Mouse (Mus musculus): ENCODE results near the gene Vsir. TPM values are rescaled to one million over a fixed set of nuclear protein-coding genes. Genes with fewer than 3 reads are reported as not detected.

Gene Vsir
- 155 TPM in 2 replicates for polyA plus RNA-seq (2012; rRNA removed)

DNA sequence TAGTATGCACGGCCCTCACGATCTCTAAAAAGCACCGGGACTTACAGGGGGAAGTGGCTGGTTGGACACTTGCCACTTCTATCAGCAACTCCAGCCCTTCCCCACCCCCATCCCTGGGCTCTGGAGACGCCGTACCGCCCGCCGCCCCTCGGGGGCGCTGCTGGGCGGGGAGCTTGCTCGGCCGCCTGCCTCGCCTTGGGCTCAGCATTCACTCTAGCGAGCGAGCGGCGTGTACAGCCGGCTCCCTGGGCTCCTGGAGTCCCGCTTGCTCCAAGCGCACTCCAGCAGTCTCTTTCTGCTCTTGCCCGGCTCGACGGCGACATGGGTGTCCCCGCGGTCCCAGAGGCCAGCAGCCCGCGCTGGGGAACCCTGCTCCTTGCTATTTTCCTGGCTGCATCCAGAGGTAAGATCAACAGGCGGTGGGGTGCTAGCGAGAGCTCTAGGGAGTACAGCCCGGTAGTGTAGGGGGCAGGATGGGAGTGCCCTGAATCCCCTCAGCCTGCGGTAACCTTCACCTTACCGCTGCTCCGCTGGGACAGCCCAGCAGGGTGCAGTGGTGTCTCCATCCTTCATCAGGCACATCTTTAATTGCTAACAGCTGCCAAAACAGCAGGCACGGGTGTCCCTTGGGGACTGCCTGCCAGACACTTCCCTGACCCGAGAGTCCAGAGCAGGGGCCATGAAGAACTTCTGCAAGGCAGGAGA is at the start of gene Vsir:
Vsir (plus strand) TSS at position 151 of the 705 bp plus-strand sequence.
- WGBS, result 1% methylated on average over 37 of the region's 37 CpGs
- Histone ChIP-seq H3K4me1 (ENCODE audit: control insufficient read depth, insufficient read depth, insufficient read length) (peaks cover 35% of the 10 kb centered on the region), H3K36me3 (ENCODE audit: control insufficient read depth, insufficient read depth, low read length) (no peaks in the 10 kb centered on the region), H3K4me3 (ENCODE audit: extremely low read depth, insufficient read depth, insufficient read length) (peak within 1 kb of the TSS; percentile 77), H3K27me3 (ENCODE audit: control insufficient read depth, insufficient read depth, low read length) (no peaks in the 10 kb centered on the region), H3K27ac (ENCODE audit: insufficient read depth, low read length) (peak within 1 kb of the TSS; percentile 93)
- peak; percentile 55 to 79 for DNase-seq (ENCODE audit: low read depth in 1 of 2, low spot score in 2 of 2)
- 0 out of 2 replicates have a peak, but pooled peaks have one; percentile 16 for TF ChIP-seq POLR2A (IDR thresholded peaks at IDR 0.05; ENCODE audit: low read depth, low read length)
- peak; percentile 90 for TF ChIP-seq CTCF (IDR thresholded peaks at IDR 0.05; ENCODE audit: extremely low read depth, insufficient read depth, insufficient read length, insufficient replicate concordance)

DNA sequence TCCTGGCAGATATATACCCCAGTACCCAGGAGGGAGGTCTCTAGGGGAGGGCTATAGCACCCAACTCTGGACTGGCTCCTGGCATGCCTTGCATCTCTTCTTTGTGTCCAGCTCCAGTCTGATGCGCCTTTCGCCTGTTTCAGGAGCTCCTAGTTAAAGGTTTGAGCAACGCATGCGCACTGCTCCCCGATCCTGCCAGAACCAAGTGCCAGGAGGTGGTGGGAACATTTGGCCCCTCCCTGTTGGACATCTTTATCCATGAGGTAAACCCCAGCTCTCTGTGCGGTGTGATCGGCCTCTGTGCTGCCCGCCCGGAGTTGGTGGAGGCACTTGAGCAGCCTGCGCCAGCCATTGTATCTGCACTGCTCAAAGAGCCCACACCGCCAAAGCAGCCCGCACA is 47.0 kb upstream of the Vsir start:
- Histone ChIP-seq H3K27ac (ENCODE audit: insufficient read depth, low read length) (no peak overlapping the region), H3K4me3 (ENCODE audit: extremely low read depth, insufficient read depth, insufficient read length) (no peak overlapping the region), H3K36me3 (ENCODE audit: control insufficient read depth, insufficient read depth, low read length) (peaks cover 69% of the 10 kb centered on the region), H3K27me3 (ENCODE audit: control insufficient read depth, insufficient read depth, low read length) (no peaks in the 10 kb centered on the region), H3K4me1 (ENCODE audit: control insufficient read depth, insufficient read depth, insufficient read length) (no peaks in the 10 kb centered on the region)
- DNase-seq (ENCODE audit: low read depth in 1 of 2, low spot score in 2 of 2), result no peak
- 97% methylated on average over 12 of the region's 12 CpGs for WGBS
- TF ChIP-seq CTCF (IDR thresholded peaks at IDR 0.05; ENCODE audit: extremely low read depth, insufficient read depth, insufficient read length, insufficient replicate concordance), result no peak
- no peak for TF ChIP-seq POLR2A (IDR thresholded peaks at IDR 0.05; ENCODE audit: low read depth, low read length)

DNA sequence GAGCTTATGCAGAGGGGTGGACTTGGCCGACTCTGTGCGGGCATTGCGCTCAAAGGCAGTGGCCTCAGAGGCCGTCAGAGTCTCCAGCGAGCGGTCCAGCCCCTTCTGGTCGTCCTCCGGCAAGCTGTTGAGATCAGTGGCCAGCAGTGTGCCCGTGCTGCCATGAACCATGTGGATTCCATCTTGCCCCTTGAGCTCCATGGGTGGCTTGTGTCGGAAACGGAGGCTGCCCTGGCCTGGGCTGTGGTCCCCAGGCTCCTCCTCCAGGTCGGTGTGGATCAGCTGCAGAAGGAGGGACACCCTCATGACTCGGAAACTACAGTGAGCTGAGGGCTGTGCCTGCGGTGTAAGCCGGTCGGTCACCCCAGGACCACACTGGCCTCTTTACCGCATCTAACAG is 43.2 kb upstream of the Vsir start:
- Histone ChIP-seq H3K27me3 (ENCODE audit: control insufficient read depth, insufficient read depth, low read length) (no peaks in the 10 kb centered on the region), H3K36me3 (ENCODE audit: control insufficient read depth, insufficient read depth, low read length) (peaks cover 42% of the 10 kb centered on the region), H3K27ac (ENCODE audit: insufficient read depth, low read length) (no peak overlapping the region), H3K4me3 (ENCODE audit: extremely low read depth, insufficient read depth, insufficient read length) (no peak overlapping the region), H3K4me1 (ENCODE audit: control insufficient read depth, insufficient read depth, insufficient read length) (no peaks in the 10 kb centered on the region)
- 94% methylated on average over 17 of the region's 17 CpGs for WGBS
- DNase-seq (ENCODE audit: low read depth in 1 of 2, low spot score in 2 of 2), result no peak
- TF ChIP-seq CTCF (IDR thresholded peaks at IDR 0.05; ENCODE audit: extremely low read depth, insufficient read depth, insufficient read length, insufficient replicate concordance) (no peak), POLR2A (IDR thresholded peaks at IDR 0.05; ENCODE audit: low read depth, low read length) (no peak)

DNA sequence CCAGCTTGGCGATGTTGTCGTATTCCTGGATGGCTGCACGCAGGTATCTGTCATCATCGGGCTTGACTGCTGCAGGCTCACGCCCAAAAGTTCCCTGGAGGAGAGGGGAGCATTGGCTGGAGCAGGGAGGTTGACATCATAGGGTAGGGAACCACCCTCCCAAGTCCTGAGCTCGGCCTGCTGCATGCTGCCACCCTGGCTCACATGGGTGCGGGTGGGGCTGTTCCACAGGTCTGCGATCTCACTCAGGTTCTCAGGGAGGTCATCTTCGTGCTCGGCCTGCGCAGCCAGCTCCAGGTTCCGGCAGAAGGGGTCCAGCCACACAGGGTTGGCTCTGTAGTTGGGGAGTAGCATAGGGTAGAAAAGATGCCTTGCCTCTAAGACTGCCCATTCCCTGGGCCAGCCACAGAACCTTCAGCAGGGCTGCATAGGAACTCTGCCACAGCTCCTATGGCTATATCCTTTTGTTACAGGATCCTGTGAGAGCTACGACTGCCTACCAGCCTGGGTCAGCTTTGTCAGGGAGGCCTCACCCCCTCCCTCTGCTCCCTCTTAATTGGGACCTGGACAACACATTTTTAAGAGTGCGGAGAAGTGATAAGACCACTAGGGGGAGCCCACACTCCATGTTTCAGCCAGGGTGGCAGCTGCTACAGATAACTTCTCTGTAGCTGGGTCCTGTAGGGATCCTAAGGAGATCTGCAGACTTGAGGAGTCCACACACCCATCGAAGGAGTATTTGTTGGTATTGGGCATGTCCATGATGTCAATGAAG is 41.6 kb upstream of the Vsir start:
- Histone ChIP-seq H3K4me3 (ENCODE audit: extremely low read depth, insufficient read depth, insufficient read length) (no peak overlapping the region), H3K27ac (ENCODE audit: insufficient read depth, low read length) (no peak overlapping the region), H3K27me3 (ENCODE audit: control insufficient read depth, insufficient read depth, low read length) (no peaks in the 10 kb centered on the region), H3K4me1 (ENCODE audit: control insufficient read depth, insufficient read depth, insufficient read length) (no peaks in the 10 kb centered on the region), H3K36me3 (ENCODE audit: control insufficient read depth, insufficient read depth, low read length) (peaks cover 26% of the 10 kb centered on the region)
- 68% methylated on average over 15 of the region's 15 CpGs for WGBS
- DNase-seq (ENCODE audit: low read depth in 1 of 2, low spot score in 2 of 2), result peak; percentile 56 to 64
- peak; percentile 77; the same call in 1 of the 2 replicates for TF ChIP-seq CTCF (IDR thresholded peaks at IDR 0.05; ENCODE audit: extremely low read depth, insufficient read depth, insufficient read length, insufficient replicate concordance)
- no peak for TF ChIP-seq POLR2A (IDR thresholded peaks at IDR 0.05; ENCODE audit: low read depth, low read length)

DNA sequence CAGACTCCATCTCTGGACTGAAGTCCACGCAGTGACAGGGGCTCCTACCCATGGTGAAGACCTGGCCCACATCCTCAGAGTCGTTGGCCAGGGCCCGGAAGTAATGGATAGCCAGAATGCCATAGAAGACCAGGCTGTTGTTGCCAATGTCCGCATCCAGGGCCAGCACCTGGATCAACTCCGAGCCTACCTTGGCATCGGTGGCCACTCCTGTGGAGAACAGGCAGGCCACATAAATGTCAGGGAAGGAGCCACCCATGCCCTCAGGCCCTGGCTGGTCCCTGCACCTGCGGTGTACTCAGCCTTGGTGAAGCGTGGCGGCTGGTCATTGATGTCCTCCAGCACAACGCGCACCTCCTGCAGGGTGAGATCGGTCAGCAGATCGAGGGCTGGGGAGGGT is 36.0 kb upstream of the Vsir start:
- H3K36me3 ChIP-seq (ENCODE audit: control insufficient read depth, insufficient read depth, low read length), result no peaks in the 10 kb centered on the region
- 90% methylated on average over 13 of the region's 13 CpGs for WGBS
- no peak overlapping the region for H3K4me3 ChIP-seq (ENCODE audit: extremely low read depth, insufficient read depth, insufficient read length)
- no peak for DNase-seq (ENCODE audit: low read depth in 1 of 2, low spot score in 2 of 2)
- no peaks in the 10 kb centered on the region for H3K4me1 ChIP-seq (ENCODE audit: control insufficient read depth, insufficient read depth, insufficient read length)
- no peak overlapping the region for H3K27ac ChIP-seq (ENCODE audit: insufficient read depth, low read length)
- H3K27me3 ChIP-seq (ENCODE audit: control insufficient read depth, insufficient read depth, low read length), result no peaks in the 10 kb centered on the region
- TF ChIP-seq CTCF (IDR thresholded peaks at IDR 0.05; ENCODE audit: extremely low read depth, insufficient read depth, insufficient read length, insufficient replicate concordance) (no peak), POLR2A (IDR thresholded peaks at IDR 0.05; ENCODE audit: low read depth, low read length) (no peak)

DNA sequence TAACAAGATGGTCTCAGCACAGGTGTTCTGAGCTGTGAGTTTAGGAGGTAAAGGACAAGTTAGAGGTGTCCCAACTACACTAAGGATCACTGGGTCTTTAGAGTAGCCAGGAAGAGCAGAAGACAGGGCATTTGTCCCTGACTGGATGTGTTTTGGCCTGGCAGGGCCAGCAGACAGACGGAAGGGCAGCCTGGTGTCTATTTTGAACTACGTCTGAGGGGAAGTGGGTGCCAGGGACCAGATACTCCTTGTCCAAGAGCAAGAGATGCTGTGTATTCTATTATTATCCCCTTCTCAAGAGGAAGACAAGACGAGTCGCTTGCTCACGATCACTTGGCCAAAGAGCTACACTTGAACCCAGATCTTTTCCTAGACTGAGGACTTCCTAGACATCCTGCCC is 33.0 kb upstream of the Vsir start:
- no peak for TF ChIP-seq POLR2A (IDR thresholded peaks at IDR 0.05; ENCODE audit: low read depth, low read length)
- no peak for TF ChIP-seq CTCF (IDR thresholded peaks at IDR 0.05; ENCODE audit: extremely low read depth, insufficient read depth, insufficient read length, insufficient replicate concordance)
- no peaks in the 10 kb centered on the region for H3K36me3 ChIP-seq (ENCODE audit: control insufficient read depth, insufficient read depth, low read length)
- H3K27ac ChIP-seq (ENCODE audit: insufficient read depth, low read length), result no peak overlapping the region
- DNase-seq (ENCODE audit: low read depth in 1 of 2, low spot score in 2 of 2), result no peak
- no peak overlapping the region for H3K4me3 ChIP-seq (ENCODE audit: extremely low read depth, insufficient read depth, insufficient read length)
- no peaks in the 10 kb centered on the region for H3K4me1 ChIP-seq (ENCODE audit: control insufficient read depth, insufficient read depth, insufficient read length)
- H3K27me3 ChIP-seq (ENCODE audit: control insufficient read depth, insufficient read depth, low read length), result no peaks in the 10 kb centered on the region
- WGBS, result 74% methylated on average over 5 of the region's 5 CpGs

Measured in spleen, adult 2 months (tissue).